Mouse (Mus musculus): ENCODE measurements at regions not wholly inside any gene's neighbourhood (a gene's known extent, or its start where the extent isn't known, plus 50 kb on each side); places are given as distances from the start of the nearest gene placed in this dataset.

DNA sequence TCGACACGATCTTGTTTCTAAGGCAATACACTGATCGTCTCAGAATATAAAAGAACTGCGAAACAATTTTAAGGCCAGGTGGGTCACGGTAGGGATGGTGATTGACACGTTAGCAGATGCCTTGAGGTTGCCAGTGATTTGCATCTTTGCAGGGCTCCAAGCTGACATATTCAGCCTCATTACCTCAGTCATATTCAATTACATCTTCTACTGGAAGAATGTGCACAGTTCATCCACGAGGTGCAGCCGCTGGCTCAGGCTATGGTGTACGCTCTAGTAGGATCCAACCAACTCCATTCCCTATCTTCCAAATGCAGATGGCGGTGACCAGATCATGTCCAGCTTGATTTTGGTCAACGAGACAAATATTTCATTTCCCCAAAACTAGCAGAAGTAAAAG, 450.5 kb upstream of the Pik3r1 start:
- no peak overlapping the region for H3K4me2 ChIP-seq (replicated peaks; ENCODE audit: low read depth, low read length)
- no peaks in the 10 kb centered on the region for H3K36me3 ChIP-seq (ENCODE audit: control insufficient read depth, insufficient read depth, low read length)
- H3K9ac ChIP-seq (ENCODE audit: low read depth, low read length): no peak overlapping the region
- H3K27me3 ChIP-seq (ENCODE audit: control insufficient read depth, insufficient read depth, low read length): no peaks in the 10 kb centered on the region
- ATAC-seq (ENCODE audit: low FRiP score): no peak
- H3K4me3 ChIP-seq (ENCODE audit: low read depth, low read length): no peak overlapping the region
- H3K4me1 ChIP-seq (replicated peaks; ENCODE audit: control insufficient read depth, insufficient read depth, low read length): no peaks in the 10 kb centered on the region
- H3K27ac ChIP-seq (ENCODE audit: low read depth, low read length): no peak overlapping the region
- DNase-seq (ENCODE audit: low spot score): no peak
- H3K9me3 ChIP-seq (ENCODE audit: control insufficient read depth, low read length): no peaks in the 10 kb centered on the region
- 92% methylated on average over 11 of the region's 11 CpGs for WGBS

DNA sequence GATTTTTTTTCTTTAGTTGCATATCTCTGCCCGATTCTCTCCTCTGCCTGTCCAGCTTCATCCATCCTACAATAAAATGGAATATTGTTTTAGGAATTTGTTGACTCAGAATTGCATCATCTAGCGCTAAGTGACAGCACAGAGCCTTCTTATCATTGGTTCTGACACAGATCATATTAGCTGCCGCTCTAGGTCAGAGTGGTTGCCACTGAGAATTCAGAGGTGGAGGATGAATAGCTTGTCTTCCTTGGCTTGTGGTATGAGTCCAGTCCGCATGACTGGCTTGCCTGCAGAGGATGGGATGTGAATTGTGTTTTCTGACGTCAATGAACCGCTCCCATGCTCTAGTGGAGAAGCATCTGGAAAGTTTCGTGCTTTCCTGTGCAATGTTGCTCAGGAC, 462.3 kb upstream of the Cd180 start:
- H3K4me3 ChIP-seq (ENCODE audit: low read depth, low read length): no peak overlapping the region
- WGBS: 89% methylated on average over 7 of the region's 7 CpGs
- H3K9me3 ChIP-seq (ENCODE audit: control insufficient read depth, low read length): no peaks in the 10 kb centered on the region
- DNase-seq (ENCODE audit: low spot score) (no peak), ATAC-seq (ENCODE audit: low FRiP score) (no peak)
- no peaks in the 10 kb centered on the region for H3K4me1 ChIP-seq (replicated peaks; ENCODE audit: control insufficient read depth, insufficient read depth, low read length)
- H3K9ac ChIP-seq (ENCODE audit: low read depth, low read length): no peak overlapping the region
- H3K36me3 ChIP-seq (ENCODE audit: control insufficient read depth, insufficient read depth, low read length): no peaks in the 10 kb centered on the region
- no peak overlapping the region for H3K4me2 ChIP-seq (replicated peaks; ENCODE audit: low read depth, low read length)
- H3K27me3 ChIP-seq (ENCODE audit: control insufficient read depth, insufficient read depth, low read length): no peaks in the 10 kb centered on the region
- no peak overlapping the region for H3K27ac ChIP-seq (ENCODE audit: low read depth, low read length)

DNA sequence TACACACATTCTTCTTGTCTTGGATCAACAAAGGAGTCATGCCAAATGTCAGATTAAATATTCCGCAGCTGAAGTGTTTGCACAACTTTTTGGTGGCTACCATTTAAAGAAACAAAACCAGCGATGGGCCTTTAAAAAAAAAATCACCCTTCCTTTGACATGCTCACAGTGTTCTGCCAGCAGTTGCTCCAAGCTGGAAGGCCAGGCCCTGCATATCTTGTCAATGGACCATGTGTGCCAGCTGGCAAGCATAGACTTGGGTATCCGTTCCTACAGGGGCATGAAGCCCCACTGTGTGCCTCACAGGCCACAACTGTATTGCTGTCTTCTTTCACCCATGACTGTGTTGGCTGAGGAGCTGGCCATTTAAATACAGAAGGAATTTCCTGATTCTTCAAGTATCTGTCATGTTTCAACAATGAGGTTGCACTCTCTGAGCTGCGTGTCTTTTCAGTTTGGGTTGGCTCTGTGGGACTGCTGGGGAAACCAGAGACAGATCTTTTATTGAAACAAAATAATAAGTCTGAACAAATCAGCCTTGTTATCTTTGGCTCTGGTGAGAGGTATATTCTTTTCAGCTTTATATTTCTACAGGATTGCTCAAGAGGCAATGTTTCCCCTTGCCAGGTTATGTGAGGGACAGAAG, 460.9 kb upstream of the Cd180 start:
- 79% methylated on average over 4 of the region's 4 CpGs for WGBS
- Histone ChIP-seq H3K27ac (ENCODE audit: low read depth, low read length) (no peak overlapping the region), H3K4me2 (replicated peaks; ENCODE audit: low read depth, low read length) (no peak overlapping the region), H3K9ac (ENCODE audit: low read depth, low read length) (no peak overlapping the region), H3K4me3 (ENCODE audit: low read depth, low read length) (no peak overlapping the region), H3K4me1 (replicated peaks; ENCODE audit: control insufficient read depth, insufficient read depth, low read length) (no peaks in the 10 kb centered on the region), H3K27me3 (ENCODE audit: control insufficient read depth, insufficient read depth, low read length) (no peaks in the 10 kb centered on the region), H3K9me3 (ENCODE audit: control insufficient read depth, low read length) (no peaks in the 10 kb centered on the region), H3K36me3 (ENCODE audit: control insufficient read depth, insufficient read depth, low read length) (no peaks in the 10 kb centered on the region)
- ATAC-seq (ENCODE audit: low FRiP score) (no peak), DNase-seq (ENCODE audit: low spot score) (no peak)

DNA sequence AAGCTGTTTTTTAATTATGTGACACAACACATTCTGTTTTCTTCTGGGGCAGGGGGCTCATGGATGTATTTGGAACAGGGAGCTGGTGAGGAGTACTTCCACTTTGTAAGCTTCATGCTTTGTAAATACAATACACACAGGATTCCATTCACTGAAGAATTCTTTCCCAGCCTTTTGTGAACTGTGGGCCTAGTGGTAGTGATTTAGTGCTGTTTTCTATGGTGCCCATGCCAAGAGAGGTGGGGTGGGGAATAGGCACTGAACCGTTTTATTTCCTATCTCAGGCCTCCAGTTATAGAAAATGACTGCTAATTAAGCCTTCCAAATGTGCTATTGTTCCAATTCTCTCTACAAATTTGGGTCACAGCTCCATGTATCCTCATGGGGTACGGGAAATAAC, 442.5 kb upstream of the Cd180 start:
- Histone ChIP-seq H3K4me2 (replicated peaks; ENCODE audit: low read depth, low read length) (no peak overlapping the region), H3K9me3 (ENCODE audit: control insufficient read depth, low read length) (no peaks in the 10 kb centered on the region), H3K4me1 (replicated peaks; ENCODE audit: control insufficient read depth, insufficient read depth, low read length) (no peaks in the 10 kb centered on the region), H3K27ac (ENCODE audit: low read depth, low read length) (no peak overlapping the region), H3K36me3 (ENCODE audit: control insufficient read depth, insufficient read depth, low read length) (no peaks in the 10 kb centered on the region), H3K4me3 (ENCODE audit: low read depth, low read length) (no peak overlapping the region), H3K27me3 (ENCODE audit: control insufficient read depth, insufficient read depth, low read length) (no peaks in the 10 kb centered on the region), H3K9ac (ENCODE audit: low read depth, low read length) (no peak overlapping the region)
- DNase-seq (ENCODE audit: low spot score) (no peak), ATAC-seq (ENCODE audit: low FRiP score) (no peak)
- 77% methylated on average over 2 of the region's 2 CpGs for WGBS

DNA sequence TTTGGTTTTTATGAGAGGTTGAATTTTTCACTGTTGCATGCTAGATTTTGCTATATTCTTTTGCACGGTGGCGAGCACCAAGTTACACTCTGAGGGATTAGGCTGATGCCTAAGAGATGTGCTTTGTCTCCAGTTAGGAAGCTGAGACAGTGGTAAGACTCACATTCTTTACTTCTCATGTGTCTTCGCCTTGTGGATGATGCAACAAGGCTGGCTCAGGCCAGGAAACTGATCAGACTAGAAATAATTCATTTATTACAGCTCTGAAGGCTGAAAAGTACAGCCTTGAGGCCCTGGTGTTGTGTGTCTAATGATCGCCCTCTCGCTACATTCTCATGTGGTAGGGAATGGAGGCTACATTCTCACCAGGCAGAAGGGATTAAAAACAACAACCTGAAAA, 441.6 kb upstream of the Cd180 start:
- Histone ChIP-seq H3K36me3 (ENCODE audit: control insufficient read depth, insufficient read depth, low read length) (no peaks in the 10 kb centered on the region), H3K9ac (ENCODE audit: low read depth, low read length) (no peak overlapping the region), H3K4me3 (ENCODE audit: low read depth, low read length) (no peak overlapping the region), H3K27ac (ENCODE audit: low read depth, low read length) (no peak overlapping the region), H3K4me2 (replicated peaks; ENCODE audit: low read depth, low read length) (no peak overlapping the region), H3K4me1 (replicated peaks; ENCODE audit: control insufficient read depth, insufficient read depth, low read length) (no peaks in the 10 kb centered on the region), H3K9me3 (ENCODE audit: control insufficient read depth, low read length) (no peaks in the 10 kb centered on the region), H3K27me3 (ENCODE audit: control insufficient read depth, insufficient read depth, low read length) (no peaks in the 10 kb centered on the region)
- WGBS: 92% methylated on average over 5 of the region's 5 CpGs
- DNase-seq (ENCODE audit: low spot score) (no peak), ATAC-seq (ENCODE audit: low FRiP score) (no peak)

DNA sequence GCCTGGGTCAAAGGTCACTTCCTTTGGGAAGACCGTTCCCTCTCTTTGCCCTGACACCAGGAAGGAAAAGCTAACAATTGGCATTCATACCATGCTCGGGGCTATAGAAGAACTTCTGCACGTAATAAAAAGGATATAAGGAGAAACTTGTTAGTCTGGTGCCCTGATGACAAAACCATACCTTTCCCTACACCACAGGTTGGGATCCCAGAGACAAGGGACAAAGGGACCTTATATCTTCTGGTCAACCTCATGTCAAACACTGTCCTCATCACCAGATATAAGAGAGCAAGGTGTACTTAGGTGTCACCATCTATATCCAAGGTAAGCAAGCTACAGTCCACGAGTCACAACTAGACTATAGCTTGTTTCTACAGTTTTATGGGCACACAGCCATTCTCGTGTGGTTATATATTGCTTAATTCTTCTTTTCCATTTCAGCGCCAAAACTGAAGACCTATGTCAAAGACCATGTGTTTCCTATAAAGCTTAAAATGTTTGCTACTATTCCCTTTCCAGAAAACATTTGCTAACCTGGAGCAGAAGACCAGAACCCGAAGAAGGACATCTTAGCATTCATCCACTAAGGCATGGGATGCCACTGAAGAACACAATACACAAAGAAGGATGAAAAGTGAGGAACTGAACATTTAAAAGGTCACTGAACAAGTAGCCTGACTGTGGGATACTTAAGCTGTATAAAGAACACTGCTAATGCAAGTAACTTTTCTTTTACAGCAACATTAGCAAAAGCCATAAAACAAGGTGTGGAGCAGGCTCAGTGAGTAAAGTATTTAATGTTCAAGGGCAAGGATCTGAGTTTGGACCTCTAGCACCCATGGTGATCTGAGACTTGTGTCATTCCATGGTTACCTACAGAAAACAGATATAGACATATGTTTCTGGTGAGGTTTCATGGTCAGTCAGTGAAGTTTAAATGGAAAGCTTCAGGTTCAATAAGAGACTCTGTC, 437.7 kb upstream of the Cd180 start:
- Histone ChIP-seq H3K27me3 (ENCODE audit: control insufficient read depth, insufficient read depth, low read length) (no peaks in the 10 kb centered on the region), H3K4me3 (ENCODE audit: low read depth, low read length) (no peak overlapping the region), H3K9ac (ENCODE audit: low read depth, low read length) (no peak overlapping the region), H3K27ac (ENCODE audit: low read depth, low read length) (no peak overlapping the region), H3K9me3 (ENCODE audit: control insufficient read depth, low read length) (no peaks in the 10 kb centered on the region), H3K4me2 (replicated peaks; ENCODE audit: low read depth, low read length) (no peak overlapping the region), H3K4me1 (replicated peaks; ENCODE audit: control insufficient read depth, insufficient read depth, low read length) (no peaks in the 10 kb centered on the region), H3K36me3 (ENCODE audit: control insufficient read depth, insufficient read depth, low read length) (no peaks in the 10 kb centered on the region)
- no peak for ATAC-seq (ENCODE audit: low FRiP score)
- DNase-seq (ENCODE audit: low spot score): no peak
- WGBS: 77% methylated on average over 7 of the region's 7 CpGs

DNA sequence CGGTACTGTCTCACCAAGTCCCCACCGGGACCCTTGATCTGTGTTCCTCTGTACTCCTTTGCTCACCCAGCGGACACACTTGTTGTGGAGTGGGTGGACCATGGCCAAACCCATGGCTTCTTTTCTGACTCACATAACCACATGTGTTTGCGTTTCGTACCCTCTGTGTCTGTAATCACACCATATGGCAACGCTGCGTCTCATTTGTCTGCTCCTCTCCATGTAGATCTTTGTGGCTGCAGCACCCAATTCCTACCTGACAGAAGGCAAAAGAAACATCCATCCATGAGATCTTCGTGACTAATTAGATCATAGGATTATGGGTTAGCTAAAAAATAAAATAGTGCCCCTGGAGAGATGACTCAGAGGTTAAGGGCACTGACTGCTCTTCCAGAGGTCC, 435.2 kb upstream of the Cd180 start:
- no peak overlapping the region for H3K9ac ChIP-seq (ENCODE audit: low read depth, low read length)
- DNase-seq (ENCODE audit: low spot score): no peak
- no peak overlapping the region for H3K4me2 ChIP-seq (replicated peaks; ENCODE audit: low read depth, low read length)
- no peak overlapping the region for H3K4me3 ChIP-seq (ENCODE audit: low read depth, low read length)
- no peaks in the 10 kb centered on the region for H3K27me3 ChIP-seq (ENCODE audit: control insufficient read depth, insufficient read depth, low read length)
- H3K36me3 ChIP-seq (ENCODE audit: control insufficient read depth, insufficient read depth, low read length): no peaks in the 10 kb centered on the region
- ATAC-seq (ENCODE audit: low FRiP score): no peak
- H3K4me1 ChIP-seq (replicated peaks; ENCODE audit: control insufficient read depth, insufficient read depth, low read length): no peaks in the 10 kb centered on the region
- no peak overlapping the region for H3K27ac ChIP-seq (ENCODE audit: low read depth, low read length)
- 93% methylated on average over 8 of the region's 8 CpGs for WGBS
- no peaks in the 10 kb centered on the region for H3K9me3 ChIP-seq (ENCODE audit: control insufficient read depth, low read length)

DNA sequence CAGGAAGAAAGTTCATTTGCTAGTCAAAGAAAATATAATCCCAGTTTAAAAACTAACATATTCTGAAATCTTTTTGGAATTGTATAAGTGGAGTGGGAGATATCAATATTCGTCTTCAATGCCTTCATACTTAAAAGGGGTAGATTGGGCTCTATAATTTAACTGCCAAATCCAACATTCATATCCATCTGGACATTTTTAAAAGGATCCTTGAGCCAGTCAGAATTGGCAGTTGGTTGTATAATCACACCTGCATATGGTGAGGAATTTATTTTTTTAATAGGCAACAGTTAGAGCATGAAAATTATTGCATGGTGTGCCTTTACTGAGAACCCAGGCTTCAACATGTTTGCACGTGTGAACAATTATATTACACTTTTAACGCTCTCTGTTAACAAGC, 419.5 kb upstream of the Cd180 start:
- WGBS: 86% methylated on average over 3 of the region's 3 CpGs
- Histone ChIP-seq H3K4me3 (ENCODE audit: low read depth, low read length) (no peak overlapping the region), H3K27ac (ENCODE audit: low read depth, low read length) (no peak overlapping the region), H3K36me3 (ENCODE audit: control insufficient read depth, insufficient read depth, low read length) (no peaks in the 10 kb centered on the region), H3K27me3 (ENCODE audit: control insufficient read depth, insufficient read depth, low read length) (no peaks in the 10 kb centered on the region), H3K9ac (ENCODE audit: low read depth, low read length) (no peak overlapping the region), H3K9me3 (ENCODE audit: control insufficient read depth, low read length) (no peaks in the 10 kb centered on the region), H3K4me2 (replicated peaks; ENCODE audit: low read depth, low read length) (no peak overlapping the region), H3K4me1 (replicated peaks; ENCODE audit: control insufficient read depth, insufficient read depth, low read length) (no peaks in the 10 kb centered on the region)
- no peak for DNase-seq (ENCODE audit: low spot score)
- ATAC-seq (ENCODE audit: low FRiP score): no peak

DNA sequence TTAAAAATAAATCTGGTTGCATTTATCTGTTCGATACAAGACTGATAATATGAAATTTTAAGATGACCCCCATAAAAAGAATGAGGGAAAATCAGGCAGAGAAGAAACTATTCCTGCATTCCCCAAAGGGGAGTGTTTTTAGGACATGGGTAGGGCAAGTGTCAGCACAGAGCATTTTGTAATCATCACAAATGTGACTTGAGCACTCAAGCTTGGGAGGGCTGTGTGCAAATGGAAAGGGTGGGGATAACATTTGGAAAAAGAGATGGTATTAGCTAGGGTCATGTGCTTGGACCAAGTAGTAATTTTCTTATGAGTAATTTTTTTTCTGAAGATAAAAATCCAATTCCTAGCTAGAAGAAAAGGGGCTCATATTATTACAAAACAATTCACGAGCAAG, 418.1 kb upstream of the Cd180 start:
- 91% methylated on average over 2 of the region's 2 CpGs for WGBS
- Histone ChIP-seq H3K27ac (ENCODE audit: low read depth, low read length) (no peak overlapping the region), H3K4me2 (replicated peaks; ENCODE audit: low read depth, low read length) (no peak overlapping the region), H3K36me3 (ENCODE audit: control insufficient read depth, insufficient read depth, low read length) (no peaks in the 10 kb centered on the region), H3K9ac (ENCODE audit: low read depth, low read length) (no peak overlapping the region), H3K9me3 (ENCODE audit: control insufficient read depth, low read length) (no peaks in the 10 kb centered on the region), H3K4me1 (replicated peaks; ENCODE audit: control insufficient read depth, insufficient read depth, low read length) (no peaks in the 10 kb centered on the region), H3K27me3 (ENCODE audit: control insufficient read depth, insufficient read depth, low read length) (no peaks in the 10 kb centered on the region), H3K4me3 (ENCODE audit: low read depth, low read length) (no peak overlapping the region)
- DNase-seq (ENCODE audit: low spot score): no peak
- no peak for ATAC-seq (ENCODE audit: low FRiP score)

Data from hindbrain, embryonic 11.5 days (tissue).